Mouse (Mus musculus) erythroblast, embryonic 14.5 days (primary cell): ENCODE data around the gene Csmd2.

ENCODE experiments used
- GATA1 ChIP-seq: IDR thresholded peaks from 2 replicates; pipeline ENCODE4 v1.6.1; 2012; ENCODE audit warnings: low read length, inconsistent platforms, mixed read lengths
- TAL1 ChIP-seq: IDR thresholded peaks from 3 replicates; pipeline ENCODE4 v1.6.1; 2012; ENCODE audit warnings: low read length, inconsistent platforms, mixed read lengths

DNA sequence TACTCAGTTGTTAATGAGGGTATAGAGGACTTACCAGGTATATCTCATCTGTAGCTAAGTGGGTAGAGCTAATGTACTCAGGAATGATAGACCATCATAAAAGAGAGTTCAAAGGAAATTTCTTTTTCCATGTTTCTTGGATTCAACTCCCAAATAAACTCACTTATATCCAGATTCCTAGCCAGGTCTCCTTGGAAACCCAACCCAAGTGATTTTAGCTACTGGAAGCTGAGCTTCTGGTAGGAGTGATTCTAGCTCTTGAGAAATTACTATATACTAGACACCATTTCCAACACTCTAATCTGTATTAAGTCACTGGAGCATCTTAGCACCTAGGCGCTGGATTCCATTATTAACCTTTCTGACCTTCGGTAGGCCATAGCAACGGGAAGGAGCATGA lies 100.6 kb downstream of the Csmd2 start:
- TF ChIP-seq TAL1 = no peak
- TF ChIP-seq GATA1 = no peak
